Mouse (Mus musculus) liver, embryonic 12.5 days (tissue): ENCODE results near the gene Hoxa5. TPM values are rescaled to one million over a fixed set of nuclear protein-coding genes. Genes with fewer than 3 reads are reported as not detected.

Experiments used
- ATAC-seq: fragments of 200-750 bp; cut with Nextera tagmentation; 2 replicates; pipeline ENCODE4 v1.8.0; 2017; ENCODE audit warnings: moderate number of reproducible peaks, mild to moderate bottlenecking, moderate library complexity
- H3K27ac ChIP-seq: fragments of 300-500 bp; sonication (generic); 2 replicates; pipeline ENCODE4 v1.5.1; 2016; ENCODE audit warnings: mild to moderate bottlenecking
- H3K27me3 ChIP-seq: fragments of 300-500 bp; sonication (generic); replicated peaks from 2 replicates; pipeline ENCODE4 v1.6.1; 2016; ENCODE audit warnings: mild to moderate bottlenecking, moderate library complexity
- H3K36me3 ChIP-seq: fragments of 300-500 bp; sonication (generic); 2 replicates; pipeline ENCODE4 v1.6.1; 2016; ENCODE audit warnings: mild to moderate bottlenecking, moderate library complexity
- H3K4me1 ChIP-seq: fragments of 300-500 bp; sonication (generic); 2 replicates; pipeline ENCODE4 v1.6.1; 2016
- H3K4me2 ChIP-seq: fragments of 300-500 bp; sonication (generic); 2 replicates; pipeline ENCODE4 v1.6.1; 2016; ENCODE audit warnings: mild to moderate bottlenecking, moderate library complexity
- H3K4me3 ChIP-seq: fragments of 300-500 bp; sonication (generic); 2 replicates; pipeline ENCODE4 v1.5.1; 2016; ENCODE audit warnings: mild to moderate bottlenecking, moderate library complexity
- H3K9ac ChIP-seq: fragments of 300-500 bp; sonication (generic); 2 replicates; pipeline ENCODE4 v1.6.1; 2016; ENCODE audit warnings: mild to moderate bottlenecking, moderate library complexity
- H3K9me3 ChIP-seq: fragments of 300-500 bp; sonication (generic); replicated peaks from 2 replicates; pipeline ENCODE4 v1.6.1; 2016; ENCODE audit warnings: mild to moderate bottlenecking, moderate library complexity
- WGBS: fragments of 180-500 bp; shearing (Covaris S2); methylation state at CpG from one replicate; pipeline ENCODE4 v1.1.7; 2016; ENCODE audit not compliant: insufficient replicate concordance; 5-methylcytosine and 5-hydroxymethylcytosine counted together
- polyA plus RNA-seq: library from polyadenylated mRNA; unstranded; fragments of >200 nt; fragmentation: Nextera tagmentation; extraction: Ambion mirVana; gene quantifications from 2 replicates; pipeline ENCODE4 v1.2.1, GENCODE M21; 2016

The Hoxa5 gene
- polyA plus RNA-seq, 1 experiment from 2014 or later, result 2.1 TPM

GRCm38 (mm10) chr6:52237346-52238154 is 33.2 kb upstream of the Hoxa5 start:
- Histone ChIP-seq H3K27ac (no peak overlapping the region), H3K4me3 (no peak overlapping the region), H3K27me3 (peaks cover 99% of the 10 kb centered on the region), H3K4me2 (no peak overlapping the region), H3K4me1 (no peaks in the 10 kb centered on the region), H3K36me3 (no peaks in the 10 kb centered on the region), H3K9ac (no peak overlapping the region), H3K9me3 (no peaks in the 10 kb centered on the region)
- WGBS, result 14% methylated on average over 10 of the region's 10 CpGs
- no peak for ATAC-seq

- H3K9ac ChIP-seq, result no peak overlapping the region
- H3K27me3 ChIP-seq, result peaks cover 99% of the 10 kb centered on the region
- H3K4me2 ChIP-seq, result no peak overlapping the region
- no peak overlapping the region for H3K4me3 ChIP-seq
- H3K4me1 ChIP-seq, result no peaks in the 10 kb centered on the region
- H3K27ac ChIP-seq, result no peak overlapping the region
- H3K36me3 ChIP-seq, result no peaks in the 10 kb centered on the region
- ATAC-seq, result no peak
- WGBS, result 17% methylated on average over 3 of the region's 3 CpGs
- no peaks in the 10 kb centered on the region for H3K9me3 ChIP-seq
Measured at GRCm38 (mm10) chr6:52236806-52237205, 32.4 kb upstream of the Hoxa5 start.

- no peak for ATAC-seq
- 20% methylated on average over 6 of the region's 6 CpGs for WGBS
- H3K27ac ChIP-seq, result no peak overlapping the region
- H3K9me3 ChIP-seq, result no peaks in the 10 kb centered on the region
- H3K36me3 ChIP-seq, result no peaks in the 10 kb centered on the region
- no peak overlapping the region for H3K4me2 ChIP-seq
- H3K9ac ChIP-seq, result no peak overlapping the region
- H3K27me3 ChIP-seq, result peaks cover 98% of the 10 kb centered on the region
- no peaks in the 10 kb centered on the region for H3K4me1 ChIP-seq
- H3K4me3 ChIP-seq, result no peak overlapping the region
Measured at GRCm38 (mm10) chr6:52235866-52236265, 31.5 kb upstream of the Hoxa5 start.

GRCm38 (mm10) chr6:52235267-52235666 is 30.9 kb upstream of the Hoxa5 start:
- peaks cover 98% of the 10 kb centered on the region for H3K27me3 ChIP-seq
- no peak for ATAC-seq
- no peak overlapping the region for H3K4me3 ChIP-seq
- no peak overlapping the region for H3K27ac ChIP-seq
- no peak overlapping the region for H3K4me2 ChIP-seq
- WGBS, result 32% methylated on average over 9 of the region's 9 CpGs
- H3K9ac ChIP-seq, result no peak overlapping the region
- no peaks in the 10 kb centered on the region for H3K9me3 ChIP-seq
- no peaks in the 10 kb centered on the region for H3K4me1 ChIP-seq
- no peaks in the 10 kb centered on the region for H3K36me3 ChIP-seq

GRCm38 (mm10) chr6:52234428-52235140 is 30.2 kb upstream of the Hoxa5 start:
- ATAC-seq, result no peak
- 4% methylated on average over 56 of the region's 68 CpGs for WGBS
- Histone ChIP-seq H3K4me3 (no peak overlapping the region), H3K27me3 (peaks cover 98% of the 10 kb centered on the region), H3K36me3 (no peaks in the 10 kb centered on the region), H3K27ac (no peak overlapping the region), H3K9ac (no peak overlapping the region), H3K4me1 (no peaks in the 10 kb centered on the region), H3K9me3 (no peaks in the 10 kb centered on the region), H3K4me2 (no peak overlapping the region)

- Histone ChIP-seq H3K4me3 (no peak overlapping the region), H3K4me2 (peak overlapping the region; percentile 16; the same call in 1 of the 2 replicates), H3K9ac (no peak overlapping the region), H3K4me1 (no peaks in the 10 kb centered on the region), H3K36me3 (no peaks in the 10 kb centered on the region), H3K27ac (no peak overlapping the region), H3K9me3 (no peaks in the 10 kb centered on the region), H3K27me3 (peaks cover 99% of the 10 kb centered on the region)
- no peak for ATAC-seq
- WGBS, result 2% methylated on average over 68 of the region's 70 CpGs
Measured at GRCm38 (mm10) chr6:52233546-52234427, 29.4 kb upstream of the Hoxa5 start.

GRCm38 (mm10) chr6:52232984-52233545 is 28.7 kb upstream of the Hoxa5 start:
- Histone ChIP-seq H3K36me3 (no peaks in the 10 kb centered on the region), H3K9me3 (no peaks in the 10 kb centered on the region), H3K27ac (no peak overlapping the region), H3K9ac (no peak overlapping the region), H3K4me3 (no peak overlapping the region), H3K27me3 (peaks cover 97% of the 10 kb centered on the region), H3K4me2 (no peak overlapping the region; the same call in 1 of the 2 replicates), H3K4me1 (no peaks in the 10 kb centered on the region)
- no peak for ATAC-seq
- 3% methylated on average over 23 of the region's 23 CpGs for WGBS

GRCm38 (mm10) chr6:52232568-52232965 is 28.2 kb upstream of the Hoxa5 start:
- H3K36me3 ChIP-seq, result no peaks in the 10 kb centered on the region
- no peaks in the 10 kb centered on the region for H3K4me1 ChIP-seq
- no peak for ATAC-seq
- no peak overlapping the region; the same call in 1 of the 2 replicates for H3K4me2 ChIP-seq
- no peak overlapping the region for H3K27ac ChIP-seq
- H3K9ac ChIP-seq, result no peak overlapping the region
- 2% methylated on average over 18 of the region's 18 CpGs for WGBS
- no peaks in the 10 kb centered on the region for H3K9me3 ChIP-seq
- H3K4me3 ChIP-seq, result no peak overlapping the region
- peaks cover 97% of the 10 kb centered on the region for H3K27me3 ChIP-seq

GRCm38 (mm10) chr6:52231885-52232567 is 27.6 kb upstream of the Hoxa5 start:
- no peaks in the 10 kb centered on the region for H3K4me1 ChIP-seq
- 3% methylated on average over 18 of the region's 18 CpGs for WGBS
- no peak overlapping the region for H3K4me3 ChIP-seq
- ATAC-seq, result no peak
- H3K27ac ChIP-seq, result no peak overlapping the region
- H3K4me2 ChIP-seq, result no peak overlapping the region
- H3K9ac ChIP-seq, result no peak overlapping the region
- no peaks in the 10 kb centered on the region for H3K9me3 ChIP-seq
- peaks cover 97% of the 10 kb centered on the region for H3K27me3 ChIP-seq
- H3K36me3 ChIP-seq, result no peaks in the 10 kb centered on the region

GRCm38 (mm10) chr6:52230516-52231165 is 26.3 kb upstream of the Hoxa5 start, which contains the start of gene Hoxa9:
TSS of gene Hoxa9 (minus strand) at chr6:52231089.
- no peak for ATAC-seq
- Histone ChIP-seq H3K4me1 (no peaks in the 10 kb centered on the region), H3K4me2 (peak within 1 kb of the TSS; percentile 14; the same call in 1 of the 2 replicates), H3K9ac (no peak within 1 kb of the TSS), H3K9me3 (no peaks in the 10 kb centered on the region), H3K27me3 (peaks cover 97% of the 10 kb centered on the region), H3K27ac (no peak within 1 kb of the TSS), H3K36me3 (no peaks in the 10 kb centered on the region), H3K4me3 (peak within 1 kb of the TSS; percentile 15)
- WGBS, result 2% methylated on average over 24 of the region's 36 CpGs
